Mouse (Mus musculus) hindbrain, embryonic 13.5 days (tissue): ENCODE data around the gene Nyap1. TPM values are rescaled to one million over a fixed set of nuclear protein-coding genes. Genes with fewer than 3 reads are reported as not detected.

Experiments used
- ATAC-seq: fragments of 200-750 bp; cut with Nextera tagmentation; 2 replicates; pipeline ENCODE4 v1.8.0; 2017; ENCODE audit warnings: moderate TSS enrichment; ENCODE audit not compliant: low FRiP score
- H3K27ac ChIP-seq: fragments of 300-500 bp; sonication (generic); 2 replicates; pipeline ENCODE4 v1.5.1; 2015; ENCODE audit warnings: inconsistent platforms, mild to moderate bottlenecking, moderate library complexity
- H3K27me3 ChIP-seq: fragments of 300-500 bp; sonication (generic); 2 replicates; pipeline ENCODE4 v1.6.1; 2015; ENCODE audit warnings: mild to moderate bottlenecking, inconsistent platforms
- H3K36me3 ChIP-seq: fragments of 300-500 bp; sonication (generic); 2 replicates; pipeline ENCODE4 v1.6.1; 2015; ENCODE audit warnings: mild to moderate bottlenecking, inconsistent platforms
- H3K4me1 ChIP-seq: fragments of 300-500 bp; sonication (generic); replicated peaks from 2 replicates; pipeline ENCODE4 v1.6.1; 2015; ENCODE audit warnings: inconsistent platforms
- H3K4me2 ChIP-seq: fragments of 300-500 bp; sonication (generic); 2 replicates; pipeline ENCODE4 v1.6.1; 2015; ENCODE audit warnings: inconsistent platforms, mild to moderate bottlenecking, moderate library complexity
- H3K4me3 ChIP-seq: fragments of 300-500 bp; sonication (generic); 2 replicates; pipeline ENCODE4 v1.5.1; 2015; ENCODE audit warnings: mild to moderate bottlenecking, inconsistent platforms
- H3K9ac ChIP-seq: fragments of 300-500 bp; sonication (generic); 2 replicates; pipeline ENCODE4 v1.6.1; 2015; ENCODE audit warnings: mild to moderate bottlenecking, inconsistent platforms
- H3K9me3 ChIP-seq: fragments of 300-500 bp; sonication (generic); 2 replicates; pipeline ENCODE4 v1.6.1; 2016; ENCODE audit warnings: inconsistent platforms
- WGBS: fragments of 180-500 bp; shearing (Covaris S2); methylation state at CpG from one replicate; pipeline ENCODE4 v1.1.7; 2015; 5-methylcytosine and 5-hydroxymethylcytosine counted together
- polyA plus RNA-seq: library from polyadenylated mRNA; unstranded; fragments of >200 nt; fragmentation: Nextera tagmentation; extraction: Ambion mirVana; gene quantifications from 2 replicates; pipeline ENCODE4 v1.2.1, GENCODE M21; 2015

The Nyap1 gene
- polyA plus RNA-seq, 1 experiment from 2014 or later: 32.9 TPM

GRCm38 (mm10) chr5:137682526-137682925 is 58.9 kb downstream of the Nyap1 start:
- Histone ChIP-seq H3K4me1 (peaks cover 23% of the 10 kb centered on the region), H3K4me3 (no peak overlapping the region), H3K4me2 (peak overlapping the region; percentile 19), H3K9ac (no peak overlapping the region), H3K27me3 (no peaks in the 10 kb centered on the region), H3K27ac (no peak overlapping the region), H3K36me3 (0 out of 2 replicates have a peak, but pooled peaks cover 3% of the 10 kb centered on the region), H3K9me3 (no peaks in the 10 kb centered on the region)
- no peak for ATAC-seq
- WGBS: 79% methylated on average over 6 of the region's 6 CpGs

Other genes with a start within 250 kb of the Nyap1 start
- gene Pop7, start 239.1 kb downstream of the Nyap1 start, polyA plus RNA-seq: 82.2 and 85.1 TPM in 2 replicates
- gene Gigyf1, start 223.1 kb downstream of the Nyap1 start, polyA plus RNA-seq: 17.9 and 19.5 TPM in 2 replicates
- not detected in 2 replicates for gene Epo, start 208.4 kb downstream of the Nyap1 start, polyA plus RNA-seq
- 529 and 536 TPM in 2 replicates for gene Gnb2, start 208.1 kb downstream of the Nyap1 start, polyA plus RNA-seq
- 256 and 271 TPM in 2 replicates for gene Actl6b, start 188.1 kb downstream of the Nyap1 start, polyA plus RNA-seq
- gene Tfr2, start 171.8 kb downstream of the Nyap1 start, polyA plus RNA-seq: 3.4 and 3.8 TPM in 2 replicates
- 49.1 and 49.6 TPM in 2 replicates for gene Mospd3, start 140.5 kb downstream of the Nyap1 start, polyA plus RNA-seq
- 22.8 and 26.4 TPM in 2 replicates for gene Pcolce, start 127.8 kb downstream of the Nyap1 start, polyA plus RNA-seq
- 0.17 and 0.21 TPM in 2 replicates for gene Fbxo24, start 112.6 kb downstream of the Nyap1 start, polyA plus RNA-seq
- 19.9 and 23.4 TPM in 2 replicates for gene Lrch4, start 112.5 kb downstream of the Nyap1 start, polyA plus RNA-seq
- 7.9 and 8.9 TPM in 2 replicates for gene Gm20605, start 112.4 kb downstream of the Nyap1 start, polyA plus RNA-seq
- gene Sap25, start 100.3 kb downstream of the Nyap1 start, polyA plus RNA-seq: 4.8 and 5.2 TPM in 2 replicates
- gene Irs3, start 95.9 kb downstream of the Nyap1 start, polyA plus RNA-seq: 0.09 and 0.16 TPM in 2 replicates
- gene Agfg2, start 56.9 kb downstream of the Nyap1 start, polyA plus RNA-seq: 15.6 and 16.4 TPM in 2 replicates
- 61.1 and 62.5 TPM in 2 replicates for gene Tsc22d4, start 4.1 kb upstream of the Nyap1 start, polyA plus RNA-seq
- gene Ppp1r35, start 37.2 kb upstream of the Nyap1 start, polyA plus RNA-seq: 40.6 and 44.1 TPM in 2 replicates
- gene Mepce, start 46.0 kb upstream of the Nyap1 start, polyA plus RNA-seq: 10.7 and 11.1 TPM in 2 replicates
- 10.6 and 12.3 TPM in 2 replicates for gene Zcwpw1, start 46.2 kb upstream of the Nyap1 start, polyA plus RNA-seq
- 0.25 and 0.44 TPM in 2 replicates for gene Pilra, start 94.7 kb upstream of the Nyap1 start, polyA plus RNA-seq
- gene Pilrb1, start 116.5 kb upstream of the Nyap1 start, polyA plus RNA-seq: not detected in 2 replicates
- not detected in 2 replicates for gene Pilrb2, start 130.2 kb upstream of the Nyap1 start, polyA plus RNA-seq
- not detected in 2 replicates for gene Cyp3a13, start 180.0 kb upstream of the Nyap1 start, polyA plus RNA-seq
- gene Gjc3, start 221.5 kb upstream of the Nyap1 start, polyA plus RNA-seq: 0.77 and 0.83 TPM in 2 replicates
- not detected in 2 replicates for gene Azgp1, start 239.9 kb upstream of the Nyap1 start, polyA plus RNA-seq